ENCODE assay signal across 8 mouse cellular contexts in the genomic region with DNA sequence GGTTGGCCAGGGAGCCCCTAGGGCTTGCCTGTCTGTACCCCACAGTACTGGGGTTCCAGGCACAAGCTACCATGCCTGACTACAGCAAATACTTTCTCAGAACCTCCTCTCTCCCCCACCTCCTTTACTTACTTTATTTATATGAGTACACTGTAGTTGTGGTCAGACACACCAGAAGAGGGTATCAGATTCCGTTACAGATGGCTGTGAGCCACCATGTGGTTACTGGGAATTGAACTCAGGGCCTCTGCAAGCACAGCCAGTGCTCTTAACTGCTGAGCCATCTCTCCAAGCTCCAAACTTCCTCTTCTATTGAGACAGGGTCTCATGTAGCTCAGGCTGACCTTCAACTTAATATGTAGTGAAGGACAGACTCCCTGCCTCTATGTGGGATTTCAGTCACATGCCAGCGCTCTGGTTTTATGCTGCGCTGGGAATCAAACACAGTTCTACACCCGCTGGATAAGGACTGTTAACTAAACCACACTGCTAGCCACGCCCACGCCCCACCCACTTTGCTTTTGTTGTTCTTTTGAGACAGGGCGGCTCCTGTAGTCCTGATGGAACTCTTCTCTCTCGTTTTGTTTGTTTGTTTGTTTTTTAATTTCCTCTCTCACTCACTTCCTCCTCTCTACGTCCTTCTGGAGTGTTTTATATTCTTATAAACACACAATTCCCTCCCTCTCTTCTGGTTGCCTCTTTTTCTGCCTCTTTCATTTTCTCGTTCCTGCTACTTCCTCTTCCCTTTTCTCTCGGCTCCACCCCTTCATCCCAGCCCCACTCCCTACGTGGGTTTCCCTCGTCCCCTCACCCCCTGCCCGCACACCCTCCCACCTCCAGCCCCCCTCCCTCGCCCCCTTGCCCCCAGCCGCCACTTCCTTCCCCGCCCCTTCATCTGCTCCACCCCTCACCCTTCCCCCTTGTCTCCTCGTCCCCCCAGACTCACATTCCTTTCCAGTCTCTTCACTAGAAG. TPM values are rescaled to one million over a fixed set of nuclear protein-coding genes. Genes with fewer than 3 reads are reported as not detected.
A peak's percentile ranks its signal among the peaks of the same experiment; 100 is the strongest.
DNase-seq lines count a peak whose midpoint lies in the region; ATAC-seq lines count a peak whose summit lies in the region.

No protein-coding gene starts in this region.

- H3K4me1 ChIP-seq in forebrain, embryonic 12.5 days, result peaks cover 13% of the 10 kb centered on the region
- H3K4me1 ChIP-seq in hindbrain, embryonic 10.5 days (replicated peaks), result peaks cover 18% of the 10 kb centered on the region
- H3K4me1 ChIP-seq in limb, embryonic 13.5 days, result peaks cover 10% of the 10 kb centered on the region
- peaks cover 13% of the 10 kb centered on the region for H3K4me1 ChIP-seq in midbrain, embryonic 12.5 days

- H3K9ac ChIP-seq in forebrain, embryonic 12.5 days, result peak overlapping the region; percentile 49
- peak overlapping the region; percentile 51 for H3K9ac ChIP-seq in limb, embryonic 13.5 days
- peak overlapping the region; percentile 39 for H3K9ac ChIP-seq in midbrain, embryonic 12.5 days (replicated peaks)

- peak overlapping the region; percentile 58 for H3K4me2 ChIP-seq in forebrain, embryonic 12.5 days
- H3K4me2 ChIP-seq in limb, embryonic 13.5 days (replicated peaks), result peak overlapping the region; percentile 64
- H3K4me2 ChIP-seq in midbrain, embryonic 12.5 days (replicated peaks), result peak overlapping the region; percentile 56

- H3K4me3 ChIP-seq in forebrain, embryonic 12.5 days (replicated peaks), result peak overlapping the region; percentile 40
- H3K4me3 ChIP-seq in hindbrain, embryonic 10.5 days, result peak overlapping the region; percentile 55
- H3K4me3 ChIP-seq in limb, embryonic 13.5 days, result peak overlapping the region; percentile 46
- peak overlapping the region; percentile 35 for H3K4me3 ChIP-seq in midbrain, embryonic 12.5 days

- peak; percentile 21 for ATAC-seq in activated CD4-positive, CD25-positive, alpha-beta regulatory T cell, adult 4 months
- peak; percentile 41; the same call in 1 of the 2 replicates for ATAC-seq in forebrain, embryonic 12.5 days (ENCODE audit: low FRiP score)
- peak; percentile 79 for ATAC-seq in limb, embryonic 13.5 days (ENCODE audit: low FRiP score, low read depth)
- 0 out of 2 replicates have a peak, but pooled peaks have one; percentile 47 for ATAC-seq in midbrain, embryonic 12.5 days (ENCODE audit: low FRiP score, low read depth)

- no peaks in the 10 kb centered on the region for H3K9me3 ChIP-seq in forebrain, embryonic 12.5 days
- no peaks in the 10 kb centered on the region for H3K9me3 ChIP-seq in hindbrain, embryonic 10.5 days
- H3K9me3 ChIP-seq in limb, embryonic 13.5 days, result no peaks in the 10 kb centered on the region
- no peaks in the 10 kb centered on the region for H3K9me3 ChIP-seq in midbrain, embryonic 12.5 days

- H3K27me3 ChIP-seq in forebrain, embryonic 12.5 days, result peaks cover 8% of the 10 kb centered on the region; the same call in 1 of the 2 replicates
- H3K27me3 ChIP-seq in hindbrain, embryonic 10.5 days (ENCODE audit: insufficient read depth, poor library complexity, severe bottlenecking), result no peaks in the 10 kb centered on the region
- H3K27me3 ChIP-seq in limb, embryonic 13.5 days, result no peaks in the 10 kb centered on the region
- H3K27me3 ChIP-seq in midbrain, embryonic 12.5 days, result no peaks in the 10 kb centered on the region

- H3K27ac ChIP-seq in forebrain, embryonic 12.5 days, result peak overlapping the region; percentile 58; the same call in 1 of the 2 replicates
- peak overlapping the region; percentile 88 for H3K27ac ChIP-seq in hindbrain, embryonic 10.5 days
- H3K27ac ChIP-seq in limb, embryonic 13.5 days, result peak overlapping the region; percentile 86
- peak overlapping the region; percentile 65 for H3K27ac ChIP-seq in midbrain, embryonic 12.5 days (replicated peaks)

- peak; percentile 51 to 76 for DNase-seq in CD8-positive naive resting alpha-beta T cell, adult 2 months (ENCODE audit: low read depth in 2 of 2, low spot score in 2 of 2)
- peak; percentile 66 for DNase-seq in hindbrain, embryonic 10.5 days (ENCODE audit: low spot score)
- peak; percentile 74 to 85 for DNase-seq in thymus, adult 18-20 months
- DNase-seq in cerebellum, adult 11 months, result no peak

- 2% methylated on average over 18 of the region's 18 CpGs for WGBS in forebrain, embryonic 12.5 days
- 3% methylated on average over 18 of the region's 18 CpGs for WGBS in hindbrain, embryonic 10.5 days
- WGBS in limb, embryonic 13.5 days, result 3% methylated on average over 18 of the region's 18 CpGs
- 5% methylated on average over 17 of the region's 18 CpGs for WGBS in midbrain, embryonic 12.5 days

- no peaks in the 10 kb centered on the region for H3K36me3 ChIP-seq in forebrain, embryonic 12.5 days (replicated peaks)
- no peaks in the 10 kb centered on the region for H3K36me3 ChIP-seq in hindbrain, embryonic 10.5 days
- H3K36me3 ChIP-seq in limb, embryonic 13.5 days, result no peaks in the 10 kb centered on the region
- H3K36me3 ChIP-seq in midbrain, embryonic 12.5 days, result no peaks in the 10 kb centered on the region

RNA-seq across cellular contexts. Expression of a gene that starts 2.3 kb away (rescaled TPM):
- 10 to 100 TPM in 1 of 2 experiments, 1 to 10 TPM in 1; 5.4 to 13.4 TPM for polyA plus RNA-seq in activated CD4-positive, CD25-positive, alpha-beta regulatory T cell, adult 4 months (2017; shearing (Covaris generic))
- 4.0 and 4.8 TPM in 2 replicates for polyA plus RNA-seq in forebrain, embryonic 12.5 days (2016; fragmentation: Nextera tagmentation; extraction: Ambion mirVana)
- polyA plus RNA-seq in hindbrain, embryonic 10.5 days (2016; fragmentation: Nextera tagmentation; extraction: Ambion mirVana), result 4.8 and 11.9 TPM in 2 replicates
- 10.1 and 12.1 TPM in 2 replicates for polyA plus RNA-seq in limb, embryonic 13.5 days (2015; fragmentation: Nextera tagmentation; extraction: Ambion mirVana)
- 4.7 and 9.9 TPM in 2 replicates for polyA plus RNA-seq in midbrain, embryonic 12.5 days (2016; fragmentation: Nextera tagmentation; extraction: Ambion mirVana)

RNA-seq across cellular contexts. Expression of a gene that starts 8.3 kb away (rescaled TPM):
- 100 to 1,000 TPM; 134 to 383 TPM for polyA plus RNA-seq in activated CD4-positive, CD25-positive, alpha-beta regulatory T cell, adult 4 months (2017; shearing (Covaris generic))
- polyA plus RNA-seq in forebrain, embryonic 12.5 days (2016; fragmentation: Nextera tagmentation; extraction: Ambion mirVana), result not detected in 2 replicates
- 0.17 and 0.19 TPM in 2 replicates for polyA plus RNA-seq in hindbrain, embryonic 10.5 days (2016; fragmentation: Nextera tagmentation; extraction: Ambion mirVana)
- polyA plus RNA-seq in limb, embryonic 13.5 days (2015; fragmentation: Nextera tagmentation; extraction: Ambion mirVana), result 0.99 and 1.3 TPM in 2 replicates
- 0.48 and 0.62 TPM in 2 replicates for polyA plus RNA-seq in midbrain, embryonic 12.5 days (2016; fragmentation: Nextera tagmentation; extraction: Ambion mirVana)

RNA-seq across cellular contexts. Expression of a gene that starts 10.1 kb away (rescaled TPM):
- 1 to 10 TPM in 1 of 2 experiments, under 1 TPM in 1; 0.91 to 1.9 TPM for polyA plus RNA-seq in activated CD4-positive, CD25-positive, alpha-beta regulatory T cell, adult 4 months (2017; shearing (Covaris generic))
- 4.3 and 4.9 TPM in 2 replicates for polyA plus RNA-seq in forebrain, embryonic 12.5 days (2016; fragmentation: Nextera tagmentation; extraction: Ambion mirVana)
- polyA plus RNA-seq in hindbrain, embryonic 10.5 days (2016; fragmentation: Nextera tagmentation; extraction: Ambion mirVana), result 4.2 and 6.5 TPM in 2 replicates
- polyA plus RNA-seq in limb, embryonic 13.5 days (2015; fragmentation: Nextera tagmentation; extraction: Ambion mirVana), result 9.0 and 10.2 TPM in 2 replicates
- polyA plus RNA-seq in midbrain, embryonic 12.5 days (2016; fragmentation: Nextera tagmentation; extraction: Ambion mirVana), result 7.7 and 8.2 TPM in 2 replicates

RNA-seq across cellular contexts. Expression of a gene that starts 15.9 kb away (rescaled TPM):
- 10 to 100 TPM; 21.5 to 21.6 TPM for polyA plus RNA-seq in activated CD4-positive, CD25-positive, alpha-beta regulatory T cell, adult 4 months (2017; shearing (Covaris generic))
- not detected in 2 replicates for polyA plus RNA-seq in forebrain, embryonic 12.5 days (2016; fragmentation: Nextera tagmentation; extraction: Ambion mirVana)
- not detected in 2 replicates for polyA plus RNA-seq in hindbrain, embryonic 10.5 days (2016; fragmentation: Nextera tagmentation; extraction: Ambion mirVana)
- 0.27 and 0.36 TPM in 2 replicates for polyA plus RNA-seq in limb, embryonic 13.5 days (2015; fragmentation: Nextera tagmentation; extraction: Ambion mirVana)
- not detected in 2 replicates for polyA plus RNA-seq in midbrain, embryonic 12.5 days (2016; fragmentation: Nextera tagmentation; extraction: Ambion mirVana)

RNA-seq across cellular contexts. Expression of a gene that starts 19.2 kb away (rescaled TPM):
- polyA plus RNA-seq in activated CD4-positive, CD25-positive, alpha-beta regulatory T cell, adult 4 months (2017; shearing (Covaris generic)), result 10 to 100 TPM; 70.5 to 90.5 TPM
- polyA plus RNA-seq in forebrain, embryonic 12.5 days (2016; fragmentation: Nextera tagmentation; extraction: Ambion mirVana), result not detected in 2 replicates
- not detected in 2 replicates for polyA plus RNA-seq in hindbrain, embryonic 10.5 days (2016; fragmentation: Nextera tagmentation; extraction: Ambion mirVana)
- polyA plus RNA-seq in limb, embryonic 13.5 days (2015; fragmentation: Nextera tagmentation; extraction: Ambion mirVana), result not detected in 2 replicates
- not detected in 2 replicates for polyA plus RNA-seq in midbrain, embryonic 12.5 days (2016; fragmentation: Nextera tagmentation; extraction: Ambion mirVana)

Comparison
In these comparisons a context has a peak if more than half of its experiments do, and no peak if none do; other contexts are left out.
1. ATAC-seq: peak in every context shown above with its lines; median percentile 79 in limb, embryonic 13.5 days; 47 in midbrain, embryonic 12.5 days; 41 in forebrain, embryonic 12.5 days; 21 in activated CD4-positive, CD25-positive, alpha-beta regulatory T cell, adult 4 months.
2. RNA of a gene that starts 8.3 kb away (polyA plus RNA-seq): 134 to 383 TPM in activated CD4-positive, CD25-positive, alpha-beta regulatory T cell, adult 4 months; 0.99 to 1.3 TPM in limb, embryonic 13.5 days, 0.48 to 0.62 TPM in midbrain, embryonic 12.5 days, 0.17 to 0.19 TPM in hindbrain, embryonic 10.5 days and not detected in forebrain, embryonic 12.5 days; every median in the first group is over 10 times any median in the second.
3. Peak in every context shown above with its lines, with median percentiles within 50 percentile points of each other: H3K27ac ChIP-seq, H3K4me2 ChIP-seq, H3K4me3 ChIP-seq and H3K9ac ChIP-seq.